Mouse (Mus musculus) lung, postnatal 0 days (tissue): Measurements from ENCODE around the gene Osbpl8. TPM values are rescaled to one million over a fixed set of nuclear protein-coding genes. Genes with fewer than 3 reads are reported as not detected.

Source experiments
- ATAC-seq: fragments of 200-750 bp; cut with Nextera tagmentation; 2 replicates; pipeline ENCODE4 v1.8.0; 2017; ENCODE audit warnings: moderate library complexity
- DNase-seq: peaks from one replicate; pipeline ENCODE4 v3.0.0-alpha.2; 2016; ENCODE audit warnings: low spot score
- H3K27ac ChIP-seq: fragments of 300-500 bp; sonication (generic); 2 replicates; pipeline ENCODE4 v1.5.1; 2014; ENCODE audit warnings: antibody characterized with exemption, mild to moderate bottlenecking, low read length, mixed read lengths
- H3K27me3 ChIP-seq: fragments of 300-500 bp; sonication (generic); replicated peaks from 2 replicates; pipeline ENCODE4 v1.6.1; 2014; ENCODE audit warnings: low read length, mixed read lengths; ENCODE audit not compliant: insufficient read depth
- H3K36me3 ChIP-seq: fragments of 300-500 bp; sonication (generic); 2 replicates; pipeline ENCODE4 v1.6.1; 2014; ENCODE audit warnings: low read length, mixed read lengths; ENCODE audit not compliant: insufficient read depth
- H3K4me1 ChIP-seq: fragments of 300-500 bp; sonication (generic); 2 replicates; pipeline ENCODE4 v1.6.1; 2014; ENCODE audit warnings: antibody characterized with exemption, low read depth, low read length, mixed read lengths; ENCODE audit not compliant: insufficient read depth
- H3K4me2 ChIP-seq: fragments of 300-500 bp; sonication (generic); replicated peaks from 2 replicates; pipeline ENCODE4 v1.6.1; 2014; ENCODE audit warnings: low read depth, mild to moderate bottlenecking, low read length, moderate library complexity, mixed read lengths
- H3K4me3 ChIP-seq: fragments of 300-500 bp; sonication (generic); 2 replicates; pipeline ENCODE4 v1.5.1; 2014; ENCODE audit warnings: low read depth, low read length
- H3K9ac ChIP-seq: fragments of 300-500 bp; sonication (generic); replicated peaks from 2 replicates; pipeline ENCODE4 v1.6.1; 2014; ENCODE audit warnings: low read depth, mild to moderate bottlenecking
- H3K9me3 ChIP-seq: fragments of 300-500 bp; sonication (generic); 2 replicates; pipeline ENCODE4 v1.6.1; 2016; ENCODE audit warnings: low read length, mixed read lengths
- CTCF ChIP-seq: IDR thresholded peaks from 2 replicates; pipeline ENCODE4 v1.5.1; 2016; ENCODE audit warnings: antibody characterized with exemption, mild to moderate bottlenecking
- EP300 ChIP-seq: IDR thresholded peaks from 2 replicates; pipeline ENCODE4 v1.6.1; 2016; ENCODE audit warnings: antibody characterized with exemption, mild to moderate bottlenecking, control low read depth
- WGBS: fragments of 180-500 bp; shearing (Covaris S2); extraction: QIAGEN DNeasy Blood & Tissue Kit; methylation state at CpG from one replicate; pipeline ENCODE4 v1.1.7; 2014; 5-methylcytosine and 5-hydroxymethylcytosine counted together
- polyA plus RNA-seq: library from polyadenylated mRNA; unstranded; fragments of >200 nt; fragmentation: Nextera tagmentation; extraction: Ambion mirVana; gene quantifications from 2 replicates; pipeline ENCODE4 v1.2.1, GENCODE M21; 2015

Osbpl8 gene
- polyA plus RNA-seq, 1 experiment from 2014 or later = 12.9 TPM

GRCm38 (mm10) chr10:111207386-111207785 lies 42.8 kb downstream of the Osbpl8 start:
- DNase-seq (no peak), ATAC-seq (no peak)
- Histone ChIP-seq H3K4me3 (no peak overlapping the region), H3K9ac (no peak overlapping the region), H3K9me3 (no peaks in the 10 kb centered on the region), H3K27ac (no peak overlapping the region), H3K27me3 (no peaks in the 10 kb centered on the region), H3K4me2 (no peak overlapping the region), H3K36me3 (0 out of 2 replicates have a peak, but pooled peaks cover 5% of the 10 kb centered on the region), H3K4me1 (no peaks in the 10 kb centered on the region)
- WGBS = 79% methylated on average over 9 of the region's 9 CpGs
- TF ChIP-seq EP300 = no peak
- no peak for TF ChIP-seq CTCF

- peak; percentile 52; the same call in 1 of the 2 replicates for ATAC-seq
- H3K4me3 ChIP-seq = no peak overlapping the region
- H3K9ac ChIP-seq = no peak overlapping the region
- no peaks in the 10 kb centered on the region for H3K27me3 ChIP-seq
- no peaks in the 10 kb centered on the region for H3K4me1 ChIP-seq
- H3K36me3 ChIP-seq = no peaks in the 10 kb centered on the region
- TF ChIP-seq CTCF (no peak), EP300 (no peak)
- H3K27ac ChIP-seq = no peak overlapping the region
- WGBS = 55% methylated on average over 3 of the region's 3 CpGs
- H3K4me2 ChIP-seq = no peak overlapping the region
- peak; percentile 66 for DNase-seq
- no peaks in the 10 kb centered on the region for H3K9me3 ChIP-seq
Observed at GRCm38 (mm10) chr10:111214084-111214483, 49.5 kb downstream of the Osbpl8 start.

GRCm38 (mm10) chr10:111214696-111215095 lies 50.1 kb downstream of the Osbpl8 start:
- 54% methylated on average over 2 of the region's 2 CpGs for WGBS

GRCm38 (mm10) chr10:111215572-111215971 lies 51.0 kb downstream of the Osbpl8 start:
- 68% methylated on average over 3 of the region's 3 CpGs for WGBS
- TF ChIP-seq CTCF = no peak
- TF ChIP-seq EP300 = no peak
- ATAC-seq (no peak), DNase-seq (no peak)
- no peaks in the 10 kb centered on the region for H3K36me3 ChIP-seq
- H3K27ac ChIP-seq = no peak overlapping the region
- no peak overlapping the region for H3K9ac ChIP-seq
- H3K4me3 ChIP-seq = no peak overlapping the region
- H3K4me2 ChIP-seq = no peak overlapping the region
- no peaks in the 10 kb centered on the region for H3K4me1 ChIP-seq
- no peaks in the 10 kb centered on the region for H3K27me3 ChIP-seq
- H3K9me3 ChIP-seq = no peaks in the 10 kb centered on the region

More at GRCm38 (mm10) chr10:111214696-111215095, 50.1 kb downstream of the Osbpl8 start:
- DNase-seq (no peak), ATAC-seq (no peak)
- Histone ChIP-seq H3K4me3 (no peak overlapping the region), H3K9ac (no peak overlapping the region), H3K4me2 (no peak overlapping the region), H3K27ac (no peak overlapping the region), H3K9me3 (no peaks in the 10 kb centered on the region), H3K27me3 (no peaks in the 10 kb centered on the region), H3K4me1 (no peaks in the 10 kb centered on the region), H3K36me3 (no peaks in the 10 kb centered on the region)
- no peak for TF ChIP-seq CTCF
- TF ChIP-seq EP300 = no peak

- H3K4me2 ChIP-seq = no peak overlapping the region
- H3K9ac ChIP-seq = no peak overlapping the region
- no peaks in the 10 kb centered on the region for H3K27me3 ChIP-seq
- DNase-seq (no peak), ATAC-seq (no peak)
- 75% methylated on average over 3 of the region's 3 CpGs for WGBS
- H3K4me1 ChIP-seq = no peaks in the 10 kb centered on the region
- no peak for TF ChIP-seq CTCF
- no peak for TF ChIP-seq EP300
- no peak overlapping the region for H3K27ac ChIP-seq
- H3K36me3 ChIP-seq = no peaks in the 10 kb centered on the region
- no peaks in the 10 kb centered on the region for H3K9me3 ChIP-seq
- H3K4me3 ChIP-seq = no peak overlapping the region
Observed at GRCm38 (mm10) chr10:111216111-111216510, 51.6 kb downstream of the Osbpl8 start.

- H3K9me3 ChIP-seq = no peaks in the 10 kb centered on the region
- no peak overlapping the region for H3K4me2 ChIP-seq
Observed at GRCm38 (mm10) chr10:111222535-111222934, 58.0 kb downstream of the Osbpl8 start.

GRCm38 (mm10) chr10:111223218-111223830 lies 58.8 kb downstream of the Osbpl8 start:
- TF ChIP-seq EP300 (no peak), CTCF (no peak)
- Histone ChIP-seq H3K4me2 (no peak overlapping the region), H3K36me3 (no peaks in the 10 kb centered on the region), H3K27ac (no peak overlapping the region), H3K4me1 (no peaks in the 10 kb centered on the region; the same call in 1 of the 2 replicates), H3K9me3 (no peaks in the 10 kb centered on the region), H3K9ac (no peak overlapping the region), H3K4me3 (no peak overlapping the region), H3K27me3 (no peaks in the 10 kb centered on the region)
- DNase-seq (no peak), ATAC-seq (no peak)
- WGBS = 42% methylated on average over 10 of the region's 10 CpGs

More at GRCm38 (mm10) chr10:111222535-111222934, 58.0 kb downstream of the Osbpl8 start:
- ATAC-seq = no peak
- H3K36me3 ChIP-seq = no peaks in the 10 kb centered on the region
- WGBS = 68% methylated on average over 6 of the region's 6 CpGs
- no peak overlapping the region for H3K4me3 ChIP-seq
- no peak overlapping the region for H3K9ac ChIP-seq
- no peaks in the 10 kb centered on the region; the same call in 1 of the 2 replicates for H3K4me1 ChIP-seq
- no peaks in the 10 kb centered on the region for H3K27me3 ChIP-seq
- no peak overlapping the region for H3K27ac ChIP-seq
- DNase-seq = no peak
- TF ChIP-seq CTCF (no peak), EP300 (no peak)
